Mouse (Mus musculus) hematopoietic stem cell, adult 5-6 weeks (primary cell): ENCODE results near the gene Zcchc12. TPM values are rescaled to one million over a fixed set of nuclear protein-coding genes. Genes with fewer than 3 reads are reported as not detected.

Source experiments
- total RNA-seq: library from RNA; stranded (forward); fragments of 172-1452, 232-1000 nt; gene quantifications from 2 replicates; pipeline ENCODE4 v1.2.3, GENCODE M21; 2017

Gene Zcchc12
- total RNA-seq, 1 experiment from 2014 or later, result 1.1 TPM

Other genes with a start within 250 kb of the Zcchc12 start
- 1.8 TPM in 1 of 2 replicates, not detected in the other for gene Il13ra1, start 83.8 kb upstream of the Zcchc12 start, total RNA-seq
- 30.4 and 34.9 TPM in 2 replicates for gene Lonrf3, start 132.4 kb downstream of the Zcchc12 start, total RNA-seq
- not detected in 2 replicates for gene Gm6268, start 205.4 kb downstream of the Zcchc12 start, total RNA-seq